26 mouse cellular contexts compared by ENCODE assay signal in genomic region chr5:121749633-121750032, GRCm38 (mm10). TPM values are rescaled to one million over a fixed set of nuclear protein-coding genes. Genes with fewer than 3 reads are reported as not detected.
A peak's percentile ranks its signal among the peaks of the same experiment; 100 is the strongest.
DNase-seq lines count a peak whose midpoint lies in the region; ATAC-seq and TF ChIP-seq lines count a peak whose summit lies in the region.
"Had no signal": no experiment of that assay in that cellular context is flagged by ENCODE, and none has a peak within 500 bp of the region (broad histone marks: within the 10 kb centered on the region; RNA-seq: fewer than 3 reads in every experiment).

No protein-coding gene starts in this region.

- no peak overlapping the region for H3K27ac ChIP-seq in liver, postnatal 0 days (ENCODE audit: low read depth)
- H3K27ac ChIP-seq in liver, embryonic 12.5 days, result no peak overlapping the region
- H3K27ac ChIP-seq in liver, embryonic 15.5 days (replicated peaks), result no peak overlapping the region
- H3K27ac ChIP-seq: embryonic facial prominence, embryonic 12.5 days; embryonic facial prominence, embryonic 15.5 days; gastrocnemius, adult 2 months; hindbrain, embryonic 10.5 days; hindbrain, embryonic 13.5 days had no signal

- ATAC-seq in liver, postnatal 0 days, result no peak
- peak; percentile 81 for ATAC-seq in liver, embryonic 12.5 days
- peak; percentile 44 for ATAC-seq in liver, embryonic 15.5 days (ENCODE audit: insufficient read depth)
- peak; percentile 50; the same call in 1 of the 2 replicates for ATAC-seq in megakaryocyte-erythroid progenitor cell, adult 5-6 weeks (replicated peaks; ENCODE audit: low FRiP score, low TSS enrichment, poor library complexity, severe bottlenecking)
- ATAC-seq: forebrain, embryonic 14.5 days; forebrain, postnatal 0 days; hindbrain, embryonic 16.5 days; Patski had no signal

- no peak overlapping the region for H3K9ac ChIP-seq in liver, postnatal 0 days (replicated peaks)
- no peak overlapping the region for H3K9ac ChIP-seq in liver, embryonic 12.5 days
- H3K9ac ChIP-seq in liver, embryonic 15.5 days, result no peak overlapping the region
- H3K9ac ChIP-seq: embryonic facial prominence, embryonic 12.5 days; embryonic facial prominence, embryonic 15.5 days; forebrain, postnatal 0 days; hindbrain, embryonic 13.5 days had no signal

- no peak overlapping the region for H3K4me3 ChIP-seq in liver, postnatal 0 days (ENCODE audit: low read depth, low read length)
- H3K4me3 ChIP-seq in liver, embryonic 12.5 days, result no peak overlapping the region
- no peak overlapping the region for H3K4me3 ChIP-seq in liver, embryonic 15.5 days (replicated peaks)
- H3K4me3 ChIP-seq: embryonic facial prominence, embryonic 12.5 days; embryonic facial prominence, embryonic 15.5 days; gastrocnemius, adult 2 months; hindbrain, embryonic 10.5 days; hindbrain, embryonic 13.5 days had no signal

- TF ChIP-seq EP300 in liver, postnatal 0 days (IDR thresholded peaks at IDR 0.05; ENCODE audit: low read depth), result no peak

- 73% methylated on average over 2 of the region's 2 CpGs for WGBS in liver, postnatal 0 days (ENCODE audit: insufficient replicate concordance)
- 50% methylated on average over 2 of the region's 2 CpGs for WGBS in liver, embryonic 12.5 days (ENCODE audit: insufficient replicate concordance)
- 33% methylated on average over 2 of the region's 2 CpGs for WGBS in liver, embryonic 15.5 days (ENCODE audit: insufficient replicate concordance)

- no peak for TF ChIP-seq CTCF in liver, postnatal 0 days (IDR thresholded peaks at IDR 0.05; ENCODE audit: low read depth)

- H3K36me3 ChIP-seq in liver, postnatal 0 days (replicated peaks; ENCODE audit: insufficient read depth, low read length), result peaks cover 40% of the 10 kb centered on the region
- peaks cover 59% of the 10 kb centered on the region for H3K36me3 ChIP-seq in liver, embryonic 12.5 days
- H3K36me3 ChIP-seq in liver, embryonic 15.5 days (replicated peaks), result peaks cover 39% of the 10 kb centered on the region

- H3K27me3 ChIP-seq in liver, postnatal 0 days (ENCODE audit: insufficient read depth, low read length), result no peaks in the 10 kb centered on the region
- no peaks in the 10 kb centered on the region for H3K27me3 ChIP-seq in liver, embryonic 12.5 days (replicated peaks)
- H3K27me3 ChIP-seq in liver, embryonic 15.5 days, result no peaks in the 10 kb centered on the region
- H3K27me3 ChIP-seq: embryonic facial prominence, embryonic 12.5 days; embryonic facial prominence, embryonic 15.5 days; hindbrain, embryonic 13.5 days; Patski had no signal

- intact Hi-C loops in heart, postnatal 25 days (cut with DNase I), result no loop called here
- intact Hi-C loops in left cerebral cortex, postnatal 25 days (cut with DNase I), result no loop called here

- peak; percentile 50 for DNase-seq in liver
- DNase-seq in liver, postnatal 0 days, result no peak
- no peak for DNase-seq in heart, postnatal 25 days (ENCODE audit: low spot score)
- DNase-seq in spleen, postnatal 36 days (ENCODE audit: low spot score in 2 of 2), result no peak
- no peak for DNase-seq in left cerebral cortex, postnatal 25 days (ENCODE audit: low spot score in 2 of 2)
- DNase-seq: adrenal gland, postnatal 10 days; adrenal gland, postnatal 36 days; cerebellum, adult 18-20 months; cerebellum, adult 9-10 months; cerebellum, postnatal 14 days; forebrain, postnatal 0 days; gastrocnemius, adult 2 months; gastrocnemius, postnatal 14 days; heart, adult 11 months; heart, postnatal 36 days had no signal

- H3K9me3 ChIP-seq in liver, postnatal 0 days (ENCODE audit: low read length), result no peaks in the 10 kb centered on the region
- no peaks in the 10 kb centered on the region for H3K9me3 ChIP-seq in liver, embryonic 12.5 days (replicated peaks)
- H3K9me3 ChIP-seq in liver, embryonic 15.5 days (replicated peaks), result no peaks in the 10 kb centered on the region
- H3K9me3 ChIP-seq: embryonic facial prominence, embryonic 12.5 days; embryonic facial prominence, embryonic 15.5 days; hindbrain, embryonic 10.5 days; hindbrain, embryonic 13.5 days had no signal

- no peak overlapping the region for H3K4me2 ChIP-seq in liver, postnatal 0 days (ENCODE audit: low read depth, low read length)
- peak overlapping the region; percentile 15; the same call in 1 of the 2 replicates for H3K4me2 ChIP-seq in liver, embryonic 12.5 days
- H3K4me2 ChIP-seq in liver, embryonic 15.5 days, result no peak overlapping the region
- H3K4me2 ChIP-seq: embryonic facial prominence, embryonic 12.5 days; embryonic facial prominence, embryonic 15.5 days; heart, embryonic 11.5 days; hindbrain, embryonic 13.5 days had no signal

- peaks cover 4% of the 10 kb centered on the region for H3K4me1 ChIP-seq in liver, postnatal 0 days (ENCODE audit: insufficient read depth)
- H3K4me1 ChIP-seq in liver, embryonic 12.5 days, result peaks cover 38% of the 10 kb centered on the region
- peaks cover 37% of the 10 kb centered on the region for H3K4me1 ChIP-seq in liver, embryonic 15.5 days (replicated peaks)
- H3K4me1 ChIP-seq: embryonic facial prominence, embryonic 12.5 days; embryonic facial prominence, embryonic 15.5 days; hindbrain, embryonic 10.5 days; hindbrain, embryonic 13.5 days had no signal

RNA-seq across cellular contexts. Expression of gene Atxn2, which starts 38.5 kb away (rescaled TPM):
- 31.6 and 42.8 TPM in 2 replicates for polyA plus RNA-seq in liver, postnatal 0 days (2015; fragmentation: Nextera tagmentation; extraction: Ambion mirVana)
- polyA plus RNA-seq in liver, embryonic 12.5 days (2016; fragmentation: Nextera tagmentation; extraction: Ambion mirVana), result 40.5 and 40.8 TPM in 2 replicates
- polyA plus RNA-seq in liver, embryonic 15.5 days (2015; fragmentation: Nextera tagmentation; extraction: Ambion mirVana), result 20.4 and 23.0 TPM in 2 replicates
- 117 and 144 TPM in 2 replicates for total RNA-seq in megakaryocyte-erythroid progenitor cell, adult 5-6 weeks (2014; fragmentation: Nextera tagmentation)
- 39.4 and 41.0 TPM in 2 replicates for total RNA-seq in megakaryocyte-erythroid progenitor cell, adult 5-6 weeks (2017)
- 100 to 1,000 TPM; 148 to 159 TPM for total RNA-seq in heart, postnatal 25 days (2021)
- 100 to 1,000 TPM; 228 to 234 TPM for total RNA-seq in left cerebral cortex, postnatal 25 days (2021)
